Mouse (Mus musculus) erythroblast, embryonic 14.5 days (primary cell): ENCODE data around the gene Robo1. TPM values are rescaled to one million over a fixed set of nuclear protein-coding genes. Genes with fewer than 3 reads are reported as not detected.

ENCODE experiments used
- H3K27me3 ChIP-seq: 2 replicates; pipeline ENCODE4 v1.6.1; 2012; ENCODE audit warnings: inconsistent platforms; ENCODE audit not compliant: control insufficient read depth
- H3K36me3 ChIP-seq: 2 replicates; pipeline ENCODE4 v1.6.1; 2012; ENCODE audit warnings: mild to moderate bottlenecking, inconsistent platforms; ENCODE audit not compliant: control insufficient read depth
- H3K4me1 ChIP-seq: 2 replicates; pipeline ENCODE4 v1.6.1; 2012; ENCODE audit warnings: inconsistent platforms; ENCODE audit not compliant: control insufficient read depth
- H3K4me3 ChIP-seq: replicated peaks from 2 replicates; pipeline ENCODE3; 2012; ENCODE audit warnings: moderate library complexity, mild to moderate bottlenecking, inconsistent platforms
- H3K9me3 ChIP-seq: 2 replicates; pipeline ENCODE4 v1.6.1; 2012; ENCODE audit warnings: low read length, inconsistent platforms, mixed read lengths; ENCODE audit not compliant: control insufficient read depth
- GATA1 ChIP-seq: IDR thresholded peaks from 2 replicates; pipeline ENCODE4 v1.6.1; 2012; ENCODE audit warnings: low read length, inconsistent platforms, mixed read lengths
- TAL1 ChIP-seq: IDR thresholded peaks from 3 replicates; pipeline ENCODE4 v1.6.1; 2012; ENCODE audit warnings: low read length, inconsistent platforms, mixed read lengths
- polyA plus RNA-seq: library from polyadenylated mRNA; stranded (reverse); fragments of >175 nt; gene quantifications from 2 replicates; pipeline ENCODE4 v1.2.3, GENCODE M21; 2012

Robo1 gene
- polyA plus RNA-seq, 1 experiment = not detected

DNA sequence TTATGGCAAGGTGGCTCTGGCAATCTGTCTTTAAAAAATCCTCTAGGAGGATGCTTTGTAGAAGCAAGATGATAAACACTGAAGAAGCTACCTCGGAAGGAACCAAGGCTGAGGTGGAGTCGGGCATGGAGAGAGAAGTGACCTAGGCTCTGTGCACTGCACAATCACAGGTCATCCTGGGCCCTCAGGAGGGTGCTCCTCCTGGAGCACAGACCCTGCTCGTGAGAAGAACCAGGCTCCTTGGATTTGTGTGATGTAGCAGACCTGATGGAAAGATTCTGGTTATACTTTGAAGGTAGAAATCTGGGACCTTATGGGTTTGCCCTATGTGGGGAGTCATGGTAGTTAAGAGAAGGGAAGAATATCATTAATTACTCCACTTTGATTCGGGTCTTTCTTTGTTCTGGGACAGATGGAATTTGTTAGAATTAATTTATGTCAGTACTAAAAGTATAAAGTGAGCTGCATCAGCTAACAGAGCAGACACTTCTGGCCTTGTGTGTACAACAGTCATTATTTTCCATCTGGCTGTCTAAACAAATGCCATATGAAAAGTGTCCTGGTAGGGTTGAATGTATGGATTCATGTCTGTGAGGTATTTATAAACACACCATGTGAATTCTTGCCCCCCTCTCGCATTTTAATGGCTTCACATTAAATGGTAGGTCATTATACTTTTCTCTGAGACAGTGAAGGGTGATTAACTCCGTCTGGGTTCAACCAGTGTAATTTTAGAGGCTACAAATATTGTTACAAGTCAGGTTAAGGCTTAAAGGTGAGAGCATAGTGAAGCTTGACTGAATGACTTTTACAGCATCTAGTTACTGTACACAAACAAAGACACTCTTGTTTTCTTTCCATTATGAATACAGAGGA is 377.7 kb downstream of the Robo1 start:
- H3K36me3 ChIP-seq = no peaks in the 10 kb centered on the region
- H3K27me3 ChIP-seq = no peaks in the 10 kb centered on the region
- no peaks in the 10 kb centered on the region; the same call in 1 of the 2 replicates for H3K9me3 ChIP-seq
- TF ChIP-seq GATA1 (no peak), TAL1 (no peak)
- no peaks in the 10 kb centered on the region for H3K4me1 ChIP-seq
- no peak overlapping the region for H3K4me3 ChIP-seq

DNA sequence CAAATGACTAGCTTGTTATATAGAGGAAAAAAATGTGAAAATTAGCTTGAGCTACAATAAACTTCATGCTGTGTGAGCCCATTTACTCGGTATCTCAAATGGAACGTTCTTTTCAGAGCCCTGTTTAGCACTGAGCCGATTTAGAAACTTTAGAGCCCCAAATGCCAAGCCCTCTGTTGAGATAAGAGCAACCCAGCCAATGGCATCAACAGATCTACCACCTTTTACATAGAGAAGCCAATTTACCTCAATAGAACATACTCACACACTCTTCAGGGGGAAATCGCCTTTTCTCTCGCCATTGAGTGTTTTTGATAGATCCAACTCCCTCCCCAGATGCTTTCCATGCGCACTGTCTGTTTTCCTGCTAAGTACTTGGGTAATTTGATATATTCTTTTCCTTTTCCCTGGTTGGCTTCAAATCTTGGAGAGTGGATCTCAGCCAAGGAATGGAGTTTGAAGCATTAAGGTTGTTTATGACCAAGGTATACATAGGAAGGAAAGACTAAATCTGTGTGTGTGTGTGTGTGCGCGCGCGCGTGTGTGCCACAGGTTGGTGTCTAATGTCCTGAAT is 378.5 kb downstream of the Robo1 start:
- H3K36me3 ChIP-seq = no peaks in the 10 kb centered on the region
- H3K9me3 ChIP-seq = no peaks in the 10 kb centered on the region; the same call in 1 of the 2 replicates
- no peaks in the 10 kb centered on the region for H3K27me3 ChIP-seq
- TF ChIP-seq TAL1 (no peak), GATA1 (no peak)
- H3K4me1 ChIP-seq = no peaks in the 10 kb centered on the region
- H3K4me3 ChIP-seq = no peak overlapping the region

DNA sequence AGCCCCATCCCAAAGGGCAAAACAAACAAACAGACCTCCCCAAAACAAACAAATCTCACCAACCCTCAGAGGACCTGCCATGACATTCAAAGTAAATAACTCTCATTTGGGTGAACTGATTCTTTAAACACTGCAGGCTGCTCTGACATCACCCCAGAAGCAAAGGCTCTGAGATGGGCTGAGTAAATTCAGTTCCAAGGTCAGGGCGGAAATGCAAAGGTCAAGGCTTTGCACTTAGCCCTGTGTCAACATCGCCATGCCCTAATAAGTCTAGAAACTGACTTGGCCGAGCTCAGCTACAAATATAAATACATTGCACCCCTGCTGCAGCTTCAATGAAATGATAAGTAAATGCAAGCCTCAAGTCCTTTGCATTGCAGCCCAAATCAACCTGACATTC is 379.5 kb downstream of the Robo1 start:
- TF ChIP-seq TAL1 (no peak), GATA1 (no peak)
- Histone ChIP-seq H3K27me3 (no peaks in the 10 kb centered on the region), H3K9me3 (no peaks in the 10 kb centered on the region), H3K36me3 (no peaks in the 10 kb centered on the region), H3K4me3 (no peak overlapping the region), H3K4me1 (no peaks in the 10 kb centered on the region)

DNA sequence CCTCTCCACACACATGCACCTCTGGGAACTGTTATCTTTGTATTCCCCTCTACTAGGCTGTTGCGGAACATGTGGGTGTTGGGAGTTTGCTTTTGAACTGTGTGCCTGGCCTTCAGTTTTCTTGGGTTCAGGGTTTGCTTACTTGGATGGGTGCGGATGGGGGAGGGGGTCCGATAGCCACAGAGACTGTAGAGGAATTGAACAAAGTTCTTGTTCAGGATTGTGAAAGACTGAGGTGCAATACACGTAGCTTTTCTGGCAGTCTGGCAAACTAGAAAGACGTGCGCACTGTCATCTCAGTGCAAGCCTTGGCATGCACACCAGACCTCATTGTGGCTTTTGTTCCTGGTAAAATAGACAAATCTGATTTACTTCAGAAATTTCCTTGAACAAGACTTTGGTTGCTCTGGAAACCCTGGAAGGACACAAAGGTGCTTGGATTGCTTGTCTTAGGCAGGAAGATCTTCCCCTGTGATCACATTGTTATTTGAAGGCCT is 380.1 kb downstream of the Robo1 start:
- H3K27me3 ChIP-seq = no peaks in the 10 kb centered on the region
- no peaks in the 10 kb centered on the region for H3K36me3 ChIP-seq
- no peak overlapping the region for H3K4me3 ChIP-seq
- no peak for TF ChIP-seq TAL1
- TF ChIP-seq GATA1 = no peak
- no peaks in the 10 kb centered on the region for H3K4me1 ChIP-seq
- no peaks in the 10 kb centered on the region for H3K9me3 ChIP-seq

DNA sequence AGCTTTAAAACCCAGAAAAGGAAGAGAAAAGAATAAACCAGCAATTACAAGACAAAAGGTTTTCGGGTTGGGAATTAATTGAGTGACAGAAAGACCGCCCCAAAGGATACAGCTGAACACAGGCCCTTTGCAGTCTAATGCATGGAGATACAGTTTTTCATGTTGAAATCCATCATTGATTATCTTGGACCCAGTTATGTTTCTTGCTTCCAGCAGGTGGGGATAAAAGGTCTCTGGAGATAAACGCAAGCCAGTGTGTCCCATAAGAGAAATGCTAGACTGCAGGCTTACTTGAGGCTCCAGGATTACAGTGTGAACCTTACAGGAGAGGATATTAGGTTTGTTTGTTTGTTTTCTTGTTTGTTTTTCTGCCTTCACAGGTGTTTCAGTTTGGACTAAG is 383.8 kb downstream of the Robo1 start:
- Histone ChIP-seq H3K4me1 (no peaks in the 10 kb centered on the region), H3K9me3 (0 out of 2 replicates have a peak, but pooled peaks cover 2% of the 10 kb centered on the region), H3K27me3 (no peaks in the 10 kb centered on the region), H3K4me3 (no peak overlapping the region), H3K36me3 (no peaks in the 10 kb centered on the region)
- no peak for TF ChIP-seq GATA1
- TF ChIP-seq TAL1 = no peak

DNA sequence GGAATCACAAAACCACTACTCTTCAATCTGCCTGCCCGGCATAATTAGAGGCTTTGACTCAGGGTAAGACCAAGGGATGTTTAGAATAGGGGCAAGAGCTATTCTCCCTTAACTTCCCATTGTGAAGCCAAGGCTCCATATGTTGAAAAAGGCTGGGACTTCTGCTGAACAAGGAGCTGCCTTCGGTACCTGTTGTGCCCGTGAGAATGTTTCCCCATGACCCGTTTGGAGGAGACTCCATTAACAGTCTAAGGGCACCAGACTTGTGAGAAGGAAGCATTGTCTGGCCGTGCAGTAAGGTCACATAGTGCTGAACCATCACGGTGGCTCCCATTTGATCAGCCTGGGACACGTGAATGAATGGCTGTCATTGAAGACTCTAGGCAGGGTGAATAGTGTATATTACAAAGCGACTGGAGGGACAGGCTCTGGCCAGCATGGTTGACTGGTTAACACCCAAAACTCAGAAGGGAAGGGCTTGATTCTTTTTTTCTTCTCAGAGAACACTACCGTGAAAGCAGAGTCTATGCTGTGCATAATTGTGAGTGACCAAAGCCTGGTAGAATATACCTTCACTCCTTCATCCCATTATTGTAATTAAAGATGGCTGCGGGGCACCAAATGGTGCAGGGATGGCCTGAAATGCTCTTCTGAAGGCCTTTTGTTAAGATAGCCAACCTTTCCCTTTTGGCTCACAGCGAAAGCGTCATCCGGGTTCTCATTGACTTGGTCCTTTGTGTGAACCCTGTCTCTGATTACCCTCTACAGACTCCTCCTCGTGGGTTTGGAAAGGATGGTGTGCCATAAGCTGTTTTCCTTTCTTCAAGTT is 385.6 kb downstream of the Robo1 start:
- H3K9me3 ChIP-seq = 0 out of 2 replicates have a peak, but pooled peaks cover 2% of the 10 kb centered on the region
- no peaks in the 10 kb centered on the region for H3K36me3 ChIP-seq
- no peaks in the 10 kb centered on the region for H3K27me3 ChIP-seq
- TF ChIP-seq GATA1 = no peak
- no peak for TF ChIP-seq TAL1
- H3K4me3 ChIP-seq = no peak overlapping the region
- H3K4me1 ChIP-seq = no peaks in the 10 kb centered on the region

DNA sequence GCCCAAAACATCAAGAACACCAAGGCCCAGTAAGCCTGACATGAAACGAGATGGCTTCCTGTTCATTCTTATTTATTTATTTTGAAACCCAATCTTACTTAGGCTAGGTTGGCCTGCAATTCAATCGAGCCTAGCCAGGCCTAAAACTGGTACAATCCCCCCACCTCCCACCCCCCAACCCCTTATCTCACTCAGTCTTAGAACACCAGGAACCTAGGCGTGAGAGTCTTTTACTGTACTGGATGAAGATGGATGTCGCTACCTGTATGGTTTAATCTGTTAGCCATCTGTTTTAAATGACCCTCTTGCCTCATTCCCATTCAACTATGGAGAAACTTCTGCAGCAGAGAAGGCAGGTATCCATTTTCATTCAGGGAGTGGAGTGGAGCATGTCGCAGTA is 386.7 kb downstream of the Robo1 start:
- H3K27me3 ChIP-seq = no peaks in the 10 kb centered on the region
- TF ChIP-seq TAL1 = no peak
- no peak for TF ChIP-seq GATA1
- no peak overlapping the region for H3K4me3 ChIP-seq
- H3K36me3 ChIP-seq = no peaks in the 10 kb centered on the region
- no peaks in the 10 kb centered on the region for H3K4me1 ChIP-seq
- peaks cover 2% of the 10 kb centered on the region; the same call in 1 of the 2 replicates for H3K9me3 ChIP-seq

DNA sequence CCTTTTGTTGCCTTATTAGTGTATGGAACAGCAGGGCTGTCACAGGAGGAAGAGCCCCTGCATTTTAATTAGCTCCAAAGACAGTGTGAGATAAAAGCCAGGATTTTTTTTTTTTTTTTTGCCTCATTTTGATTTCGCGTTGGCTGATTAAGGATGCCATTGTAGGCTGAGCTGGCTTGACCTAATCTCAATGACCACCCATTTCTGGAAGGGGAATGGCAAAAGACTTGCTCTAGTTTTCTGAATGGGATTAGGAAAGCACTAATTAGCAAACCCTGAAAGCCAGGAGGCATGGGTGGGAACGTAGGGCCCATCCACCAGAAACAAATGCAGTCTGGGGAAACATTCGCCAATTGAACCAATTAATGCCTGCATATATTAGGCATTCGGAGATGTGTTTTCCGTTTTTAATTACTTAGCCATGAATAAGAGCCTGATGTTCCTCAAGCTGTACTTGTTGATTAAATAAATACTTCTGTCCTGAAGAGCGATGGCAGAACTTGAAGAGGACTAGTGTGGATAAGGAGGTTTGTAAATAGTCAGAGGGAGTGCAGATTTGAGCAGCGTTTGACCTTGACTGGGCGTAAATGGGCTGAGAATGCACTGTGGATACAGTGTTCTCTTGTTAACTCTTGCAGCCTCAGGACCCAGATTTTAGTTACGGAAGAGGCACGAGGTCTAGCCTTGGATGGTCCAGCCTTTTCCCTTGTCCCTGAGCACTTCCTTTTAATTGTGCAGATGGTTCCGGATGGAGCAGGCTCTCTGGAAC is 391.3 kb downstream of the Robo1 start:
- H3K4me1 ChIP-seq = no peaks in the 10 kb centered on the region
- no peak for TF ChIP-seq GATA1
- no peak for TF ChIP-seq TAL1
- no peak overlapping the region for H3K4me3 ChIP-seq
- no peaks in the 10 kb centered on the region for H3K36me3 ChIP-seq
- peaks cover 5% of the 10 kb centered on the region; the same call in 1 of the 2 replicates for H3K9me3 ChIP-seq
- H3K27me3 ChIP-seq = no peaks in the 10 kb centered on the region
